8 mouse cellular contexts compared by ENCODE assay signal in the genomic region with DNA sequence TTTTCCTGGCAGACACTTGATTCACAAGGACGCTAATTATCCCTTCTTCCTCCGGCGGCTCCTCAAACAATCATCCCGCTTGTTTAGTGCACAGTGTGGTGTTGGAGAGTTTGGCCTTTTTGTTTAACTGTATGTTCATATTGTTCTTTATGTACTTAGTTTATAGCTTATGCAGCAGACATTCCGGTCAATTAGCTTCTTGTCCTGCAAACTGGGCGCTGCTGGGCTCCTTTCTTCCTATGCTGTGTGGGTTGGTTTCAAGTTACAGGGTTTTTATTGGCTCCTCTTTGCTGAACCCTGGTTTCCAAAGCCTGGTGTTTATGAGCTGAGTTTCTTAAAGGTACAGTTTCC.
DNase-seq lines count a peak whose midpoint lies in the region; ATAC-seq lines count a peak whose summit lies in the region.

No protein-coding gene starts in this region.

- peak overlapping the region; percentile 43 for H3K4me2 ChIP-seq in forebrain, embryonic 12.5 days
- peak overlapping the region; percentile 41 for H3K4me2 ChIP-seq in hindbrain, embryonic 16.5 days (ENCODE audit: low read length)
- H3K4me2 ChIP-seq in liver, embryonic 11.5 days = peak overlapping the region; percentile 46

- peaks cover 57% of the 10 kb centered on the region for H3K4me1 ChIP-seq in forebrain, embryonic 12.5 days
- peaks cover 15% of the 10 kb centered on the region for H3K4me1 ChIP-seq in hindbrain, embryonic 16.5 days (ENCODE audit: control insufficient read depth, insufficient read depth, low read depth, low read length)
- H3K4me1 ChIP-seq in liver, embryonic 11.5 days (replicated peaks; ENCODE audit: control insufficient read depth, insufficient read depth, low read length) = peaks cover 6% of the 10 kb centered on the region

- peak overlapping the region; percentile 27; the same call in 1 of the 2 replicates for H3K9ac ChIP-seq in forebrain, embryonic 12.5 days
- no peak overlapping the region for H3K9ac ChIP-seq in hindbrain, embryonic 16.5 days (ENCODE audit: low read depth, low read length)
- H3K9ac ChIP-seq in liver, embryonic 11.5 days (ENCODE audit: low read depth, low read length) = no peak overlapping the region

- H3K27me3 ChIP-seq in forebrain, embryonic 12.5 days = no peaks in the 10 kb centered on the region
- H3K27me3 ChIP-seq in hindbrain, embryonic 16.5 days (replicated peaks; ENCODE audit: control insufficient read depth, insufficient read depth, low read length) = no peaks in the 10 kb centered on the region
- no peaks in the 10 kb centered on the region for H3K27me3 ChIP-seq in liver, embryonic 11.5 days (replicated peaks; ENCODE audit: control insufficient read depth, insufficient read depth, low read length)

- H3K36me3 ChIP-seq in forebrain, embryonic 12.5 days (replicated peaks) = no peaks in the 10 kb centered on the region
- H3K36me3 ChIP-seq in hindbrain, embryonic 16.5 days (ENCODE audit: control insufficient read depth, insufficient read depth, low read length) = no peaks in the 10 kb centered on the region
- no peaks in the 10 kb centered on the region for H3K36me3 ChIP-seq in liver, embryonic 11.5 days (ENCODE audit: control insufficient read depth, insufficient read depth, low read length)

- H3K4me3 ChIP-seq in forebrain, embryonic 12.5 days (replicated peaks) = no peak overlapping the region
- no peak overlapping the region for H3K4me3 ChIP-seq in hindbrain, embryonic 16.5 days (ENCODE audit: low read length)
- no peak overlapping the region for H3K4me3 ChIP-seq in liver, embryonic 11.5 days (ENCODE audit: low read depth, low read length)

- ATAC-seq in forebrain, embryonic 12.5 days (ENCODE audit: low FRiP score) = peak; percentile 73; the same call in 1 of the 2 replicates
- 0 out of 2 replicates have a peak, but pooled peaks have one; percentile 26 for ATAC-seq in hindbrain, embryonic 16.5 days
- no peak for ATAC-seq in liver, embryonic 11.5 days (replicated peaks; ENCODE audit: low FRiP score)

- intact Hi-C loops in gastrocnemius, postnatal 36 days (cut with DNase I) = no loop called here

- peak overlapping the region; percentile 88 for H3K27ac ChIP-seq in forebrain, embryonic 12.5 days
- H3K27ac ChIP-seq in hindbrain, embryonic 16.5 days (ENCODE audit: low read depth, low read length) = peak overlapping the region; percentile 52; the same call in 1 of the 2 replicates
- 0 out of 2 replicates have a peak overlapping the region, but pooled peaks have one; percentile 26 for H3K27ac ChIP-seq in liver, embryonic 11.5 days (ENCODE audit: low read depth, low read length)

- DNase-seq in gastrocnemius, adult 18-20 months (ENCODE audit: low spot score) = peak; percentile 41
- DNase-seq in gastrocnemius, postnatal 36 days = no peak
- no peak for DNase-seq in liver, embryonic 11.5 days (ENCODE audit: low spot score)
- peak; percentile 88 for DNase-seq in retina, postnatal 1 day
- no peak for DNase-seq in right cerebral cortex, adult 18-20 months
- no peak for DNase-seq in left cerebral cortex, adult 9 months (ENCODE audit: low spot score in 2 of 2)

- no peaks in the 10 kb centered on the region for H3K9me3 ChIP-seq in forebrain, embryonic 12.5 days
- H3K9me3 ChIP-seq in hindbrain, embryonic 16.5 days (ENCODE audit: control insufficient read depth, low read length) = no peaks in the 10 kb centered on the region
- H3K9me3 ChIP-seq in liver, embryonic 11.5 days (ENCODE audit: control insufficient read depth, low read length) = no peaks in the 10 kb centered on the region

- WGBS in forebrain, embryonic 12.5 days = 2% methylated on average over 6 of the region's 6 CpGs
- 4% methylated on average over 6 of the region's 6 CpGs for WGBS in hindbrain, embryonic 16.5 days
- 18% methylated on average over 6 of the region's 6 CpGs for WGBS in liver, embryonic 11.5 days

Comparison
In these comparisons a context has a peak if more than half of its experiments do, and no peak if none do; other contexts are left out.
1. DNase-seq: peak in gastrocnemius, adult 18-20 months (single experiment) and retina, postnatal 1 day (single experiment); none in gastrocnemius, postnatal 36 days (0 of 2), liver, embryonic 11.5 days (single experiment), right cerebral cortex, adult 18-20 months (single experiment) and left cerebral cortex, adult 9 months (0 of 2).
2. H3K27ac ChIP-seq: peak in every context shown above with its lines; median percentile 88 in forebrain, embryonic 12.5 days; 52 in hindbrain, embryonic 16.5 days; 26 in liver, embryonic 11.5 days.
3. Peak in every context shown above with its lines, with median percentiles within 50 percentile points of each other: H3K4me2 ChIP-seq.